Mouse (Mus musculus) limb, embryonic 12.5 days (tissue): Measurements from ENCODE around the gene Sparcl1. TPM values are rescaled to one million over a fixed set of nuclear protein-coding genes. Genes with fewer than 3 reads are reported as not detected.
A peak's percentile ranks its signal among the peaks of the same experiment; 100 is the strongest.

Experiments used
- ATAC-seq: fragments of 200-750 bp; cut with Nextera tagmentation; 2 replicates; pipeline ENCODE4 v1.8.0; 2017; ENCODE audit warnings: low read depth, moderate TSS enrichment; ENCODE audit not compliant: insufficient number of reproducible peaks, insufficient read depth, low FRiP score, low TSS enrichment
- H3K27ac ChIP-seq: fragments of 300-500 bp; sonication (generic); 2 replicates; pipeline ENCODE4 v1.5.1; 2016; ENCODE audit warnings: mild to moderate bottlenecking, moderate library complexity
- H3K27me3 ChIP-seq: fragments of 300-500 bp; sonication (generic); 2 replicates; pipeline ENCODE4 v1.6.1; 2016; ENCODE audit warnings: mild to moderate bottlenecking, moderate library complexity
- H3K36me3 ChIP-seq: fragments of 300-500 bp; sonication (generic); 2 replicates; pipeline ENCODE4 v1.6.1; 2016; ENCODE audit warnings: mild to moderate bottlenecking, moderate library complexity
- H3K4me1 ChIP-seq: fragments of 300-500 bp; sonication (generic); replicated peaks from 2 replicates; pipeline ENCODE4 v1.6.1; 2016
- H3K4me2 ChIP-seq: fragments of 300-500 bp; sonication (generic); 2 replicates; pipeline ENCODE4 v1.6.1; 2016; ENCODE audit warnings: mild to moderate bottlenecking, moderate library complexity
- H3K4me3 ChIP-seq: fragments of 300-500 bp; sonication (generic); replicated peaks from 2 replicates; pipeline ENCODE4 v1.5.1; 2016; ENCODE audit warnings: mild to moderate bottlenecking
- H3K9ac ChIP-seq: fragments of 300-500 bp; sonication (generic); replicated peaks from 2 replicates; pipeline ENCODE4 v1.6.1; 2016; ENCODE audit warnings: mild to moderate bottlenecking, moderate library complexity
- H3K9me3 ChIP-seq: fragments of 300-500 bp; sonication (generic); 2 replicates; pipeline ENCODE4 v1.6.1; 2016; ENCODE audit warnings: mild to moderate bottlenecking, moderate library complexity
- WGBS: fragments of 180-500 bp; shearing (Covaris S2); methylation state at CpG from one replicate; pipeline ENCODE4 v1.1.7; 2016; 5-methylcytosine and 5-hydroxymethylcytosine counted together
- polyA plus RNA-seq: library from polyadenylated mRNA; unstranded; fragments of >200 nt; fragmentation: Nextera tagmentation; extraction: Ambion mirVana; gene quantifications from 2 replicates; pipeline ENCODE4 v1.2.1, GENCODE M21; 2016

Gene Sparcl1
- polyA plus RNA-seq, 1 experiment from 2014 or later: 27.2 TPM

- H3K36me3 ChIP-seq: no peaks in the 10 kb centered on the region
- WGBS: 45% methylated on average over 9 of the region's 9 CpGs
- no peak overlapping the region for H3K27ac ChIP-seq
- no peak overlapping the region for H3K9ac ChIP-seq
- H3K4me1 ChIP-seq: peaks cover 53% of the 10 kb centered on the region
- no peaks in the 10 kb centered on the region for H3K27me3 ChIP-seq
- no peak overlapping the region for H3K4me2 ChIP-seq
- no peaks in the 10 kb centered on the region for H3K9me3 ChIP-seq
- no peak for ATAC-seq
- no peak overlapping the region for H3K4me3 ChIP-seq
These were observed 3.2 kb downstream of the Sparcl1 start for GRCm38 (mm10) chr5:104110171-104110920.

- no peak overlapping the region for H3K27ac ChIP-seq
- no peak for ATAC-seq
- H3K4me1 ChIP-seq: peaks cover 53% of the 10 kb centered on the region
- H3K9me3 ChIP-seq: no peaks in the 10 kb centered on the region
- H3K9ac ChIP-seq: no peak overlapping the region
- H3K4me2 ChIP-seq: peak overlapping the region; percentile 46
- 44% methylated on average over 3 of the region's 3 CpGs for WGBS
- no peaks in the 10 kb centered on the region for H3K36me3 ChIP-seq
- H3K27me3 ChIP-seq: no peaks in the 10 kb centered on the region
- no peak overlapping the region for H3K4me3 ChIP-seq
These were observed 4.0 kb downstream of the Sparcl1 start for GRCm38 (mm10) chr5:104109516-104109915.

- H3K27me3 ChIP-seq: no peaks in the 10 kb centered on the region
- peak overlapping the region; percentile 20 for H3K4me3 ChIP-seq
- H3K4me2 ChIP-seq: peak overlapping the region; percentile 46
- peaks cover 52% of the 10 kb centered on the region for H3K4me1 ChIP-seq
- no peak overlapping the region for H3K9ac ChIP-seq
- H3K36me3 ChIP-seq: no peaks in the 10 kb centered on the region
- 31% methylated on average over 18 of the region's 18 CpGs for WGBS
- peak overlapping the region; percentile 76; the same call in 1 of the 2 replicates for H3K27ac ChIP-seq
- H3K9me3 ChIP-seq: no peaks in the 10 kb centered on the region
- ATAC-seq: peak; percentile 27; the same call in 1 of the 2 replicates
These were observed 4.6 kb downstream of the Sparcl1 start for GRCm38 (mm10) chr5:104108879-104109369.

DNA sequence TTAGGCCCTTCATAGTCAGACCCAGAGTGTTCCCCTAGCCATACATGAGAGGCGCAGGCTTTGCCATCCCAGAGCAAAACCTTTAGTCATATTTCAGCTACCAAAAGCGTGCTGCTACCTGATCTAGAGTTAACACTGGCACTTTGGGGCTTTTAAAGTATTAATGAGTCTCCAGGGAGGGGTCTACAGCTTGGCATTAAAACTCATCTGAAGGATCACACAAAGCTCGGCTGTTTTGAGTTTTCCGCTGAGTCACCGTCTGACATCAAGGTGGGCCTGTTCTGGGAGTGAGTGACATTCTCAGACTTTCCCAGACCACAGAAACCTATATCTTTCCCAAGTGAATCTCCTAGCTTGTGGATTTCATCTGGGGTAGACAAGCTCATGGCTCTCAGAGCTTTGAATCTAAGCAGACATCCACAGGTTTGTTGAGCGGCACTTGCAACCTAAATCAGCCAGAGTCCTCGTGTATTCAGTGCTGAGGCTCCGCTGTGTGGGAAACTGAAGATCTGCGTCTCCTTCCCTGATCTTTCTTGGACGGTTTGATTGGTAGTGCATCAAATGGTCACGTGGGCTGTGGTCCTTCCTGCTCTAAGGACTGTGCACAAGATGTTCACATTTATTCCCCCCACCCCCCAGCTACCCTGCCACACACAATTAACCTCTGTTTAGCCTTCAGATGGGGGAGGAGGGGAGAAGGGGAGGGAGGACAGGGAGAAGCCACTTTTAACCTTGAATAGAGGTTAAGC lies 5.2 kb downstream of the Sparcl1 start:
- peak overlapping the region; percentile 76 for H3K27ac ChIP-seq
- peak overlapping the region; percentile 46 for H3K4me2 ChIP-seq
- ATAC-seq: peak; percentile 45; the same call in 1 of the 2 replicates
- WGBS: 39% methylated on average over 11 of the region's 11 CpGs
- no peak overlapping the region for H3K9ac ChIP-seq
- H3K27me3 ChIP-seq: no peaks in the 10 kb centered on the region
- H3K9me3 ChIP-seq: no peaks in the 10 kb centered on the region
- H3K36me3 ChIP-seq: no peaks in the 10 kb centered on the region
- H3K4me3 ChIP-seq: 0 out of 2 replicates have a peak overlapping the region, but pooled peaks have one; percentile 20
- H3K4me1 ChIP-seq: peaks cover 46% of the 10 kb centered on the region

- Histone ChIP-seq H3K4me3 (no peak overlapping the region), H3K4me2 (no peak overlapping the region), H3K27me3 (no peaks in the 10 kb centered on the region), H3K36me3 (no peaks in the 10 kb centered on the region), H3K27ac (no peak overlapping the region), H3K9ac (no peak overlapping the region), H3K4me1 (peaks cover 38% of the 10 kb centered on the region), H3K9me3 (no peaks in the 10 kb centered on the region)
- WGBS: 62% methylated on average over 2 of the region's 2 CpGs
- no peak for ATAC-seq
These were observed 9.4 kb downstream of the Sparcl1 start for GRCm38 (mm10) chr5:104104111-104104510.

DNA sequence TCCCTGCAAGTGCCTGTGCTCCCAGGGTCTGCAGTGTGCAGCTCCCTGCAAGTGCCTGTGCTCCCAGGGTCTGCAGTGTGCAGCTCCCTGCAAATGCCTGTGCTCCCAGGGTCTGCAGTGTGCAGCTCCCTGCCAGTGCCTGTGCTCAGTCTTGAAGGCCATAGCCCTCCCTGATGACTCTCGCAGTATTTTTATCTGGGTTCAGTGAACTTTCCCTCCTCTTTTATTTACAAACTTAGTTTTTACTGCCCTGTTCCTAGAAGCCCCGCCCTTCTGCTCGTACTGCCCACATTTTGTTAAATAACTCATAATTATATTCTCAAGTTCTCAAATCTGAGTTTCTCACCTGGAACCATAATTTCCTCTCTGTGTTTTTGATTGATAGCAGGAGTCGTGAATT lies 10.4 kb downstream of the Sparcl1 start:
- Histone ChIP-seq H3K9ac (no peak overlapping the region), H3K36me3 (no peaks in the 10 kb centered on the region), H3K4me3 (no peak overlapping the region), H3K4me1 (peaks cover 29% of the 10 kb centered on the region), H3K27ac (no peak overlapping the region), H3K27me3 (no peaks in the 10 kb centered on the region), H3K9me3 (no peaks in the 10 kb centered on the region), H3K4me2 (no peak overlapping the region)
- ATAC-seq: no peak
- WGBS: 61% methylated on average over 4 of the region's 4 CpGs

DNA sequence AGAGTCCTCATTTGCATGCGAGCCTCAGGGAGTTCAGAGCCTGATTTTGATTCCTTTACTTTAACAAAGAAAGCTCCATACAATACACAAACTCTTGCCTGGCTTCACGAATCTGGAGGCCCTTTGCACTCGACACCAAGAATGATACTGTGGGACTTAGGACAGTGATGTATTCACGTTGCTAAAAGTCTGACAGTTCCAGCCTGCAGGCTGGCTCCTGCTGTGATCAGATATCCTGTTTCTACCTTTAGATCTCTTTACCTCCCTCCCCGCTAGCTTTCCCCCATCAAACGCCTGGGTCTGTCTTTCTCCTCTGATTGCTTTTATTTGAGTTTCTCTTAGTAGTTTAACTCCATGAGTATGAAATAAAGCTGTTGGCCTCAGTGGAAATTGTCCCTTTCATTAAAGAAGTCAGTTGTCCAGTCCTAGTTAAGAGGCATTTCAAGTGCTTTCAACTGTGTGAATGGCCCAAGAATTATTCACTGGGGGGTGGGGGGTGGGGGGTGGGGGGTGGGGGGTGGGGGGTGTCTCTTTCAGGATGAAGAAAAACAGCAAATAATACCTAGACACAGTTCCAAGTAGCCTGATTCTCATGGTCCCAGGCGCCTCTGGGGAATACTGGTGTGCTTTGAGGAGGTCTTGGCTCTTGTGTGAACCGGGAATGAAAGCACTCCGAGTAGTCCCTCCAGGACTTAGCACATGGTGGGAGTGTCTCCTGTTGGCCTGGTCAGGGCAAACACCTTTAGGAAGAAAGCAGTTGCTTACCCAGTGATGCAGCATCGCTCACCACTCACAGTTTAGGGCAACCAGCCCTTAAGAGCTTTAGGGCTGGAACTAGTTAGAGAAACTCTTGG lies 11.6 kb downstream of the Sparcl1 start:
- Histone ChIP-seq H3K36me3 (no peaks in the 10 kb centered on the region), H3K4me1 (peaks cover 19% of the 10 kb centered on the region), H3K9ac (no peak overlapping the region), H3K27me3 (no peaks in the 10 kb centered on the region), H3K4me3 (no peak overlapping the region), H3K27ac (0 out of 2 replicates have a peak overlapping the region, but pooled peaks have one; percentile 7), H3K9me3 (no peaks in the 10 kb centered on the region), H3K4me2 (no peak overlapping the region)
- ATAC-seq: 0 out of 2 replicates have a peak, but pooled peaks have one; percentile 31
- WGBS: 14% methylated on average over 10 of the region's 10 CpGs

DNA sequence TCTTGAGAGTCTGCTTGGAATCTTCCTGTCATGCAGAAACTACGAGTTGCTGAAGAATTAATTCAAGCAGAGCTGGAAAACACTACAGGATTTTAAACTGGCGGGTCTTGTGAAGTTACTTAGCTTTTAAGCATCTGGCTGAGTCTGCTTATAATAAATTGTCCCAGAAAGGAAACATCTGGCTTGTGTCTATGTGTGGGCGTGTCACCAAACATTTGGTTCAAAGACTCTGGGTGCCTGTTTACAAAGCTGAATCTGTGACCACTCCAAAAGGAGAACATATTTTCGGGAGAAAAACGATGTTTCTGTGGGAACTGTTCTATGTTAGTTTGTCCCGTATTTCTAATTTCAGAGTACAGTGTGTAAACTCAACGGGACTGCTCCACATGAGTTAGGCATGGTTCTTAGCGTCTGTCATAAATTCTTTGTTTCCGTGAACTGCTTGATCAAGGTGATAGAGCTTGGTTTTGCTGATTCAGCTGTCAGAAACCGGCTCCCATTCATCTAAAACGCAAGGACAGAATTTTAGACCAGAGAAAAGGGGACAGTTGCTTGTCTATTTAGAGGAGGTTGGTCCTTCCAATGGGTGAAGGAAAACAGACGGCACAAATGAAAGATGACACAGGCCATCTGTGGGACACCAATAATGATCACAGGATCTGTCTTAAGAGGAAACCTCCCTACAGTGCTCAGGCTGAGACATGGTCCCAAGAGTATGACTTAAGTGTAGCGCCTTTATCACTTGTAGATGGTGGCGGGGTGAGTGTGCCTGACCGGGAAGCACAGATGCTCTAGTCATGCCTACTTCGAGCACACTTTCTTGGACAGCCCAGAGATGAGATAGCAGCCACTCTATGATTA lies 17.2 kb downstream of the Sparcl1 start:
- Histone ChIP-seq H3K9ac (no peak overlapping the region), H3K4me1 (peaks cover 16% of the 10 kb centered on the region), H3K27me3 (no peaks in the 10 kb centered on the region), H3K4me3 (no peak overlapping the region), H3K9me3 (no peaks in the 10 kb centered on the region), H3K4me2 (peak overlapping the region; percentile 31), H3K36me3 (no peaks in the 10 kb centered on the region), H3K27ac (peak overlapping the region; percentile 60; the same call in 1 of the 2 replicates)
- ATAC-seq: no peak; the same call in 1 of the 2 replicates
- WGBS: 47% methylated on average over 16 of the region's 16 CpGs

- Histone ChIP-seq H3K9ac (no peak overlapping the region), H3K36me3 (no peaks in the 10 kb centered on the region), H3K27me3 (no peaks in the 10 kb centered on the region), H3K9me3 (no peaks in the 10 kb centered on the region), H3K4me1 (peaks cover 17% of the 10 kb centered on the region), H3K4me2 (peak overlapping the region; percentile 31), H3K27ac (0 out of 2 replicates have a peak overlapping the region, but pooled peaks have one; percentile 60), H3K4me3 (no peak overlapping the region)
- no peak for ATAC-seq
- 58% methylated on average over 11 of the region's 11 CpGs for WGBS
These were observed 18.0 kb downstream of the Sparcl1 start for GRCm38 (mm10) chr5:104095416-104096077.
